Mouse (Mus musculus) small intestine, adult 2 months (tissue): ENCODE measurements around the gene Tnpo2.

ENCODE experiments used
- CTCF ChIP-seq: fragments of 200-500 bp; IDR thresholded peaks from 2 replicates; pipeline ENCODE4 v1.5.1; 2012; ENCODE audit warnings: low read depth, mild to moderate bottlenecking, control low read depth, inconsistent platforms, low read length, moderate library complexity, mixed read lengths; ENCODE audit not compliant: insufficient replicate concordance, insufficient read length; ENCODE audit errors: extremely low read depth
- POLR2A ChIP-seq: fragments of 200-500 bp; IDR thresholded peaks from 2 replicates; pipeline ENCODE4 v1.6.1; 2012; ENCODE audit warnings: low read depth, mild to moderate bottlenecking, control low read depth, inconsistent platforms, low read length, moderate library complexity

GRCm38 (mm10) chr8:84990836-84991235, 45.9 kb upstream of the Tnpo2 start:
- no peak for TF ChIP-seq CTCF
- TF ChIP-seq POLR2A = no peak
